Mouse (Mus musculus): ENCODE data around the gene St6galnac6. TPM values are rescaled to one million over a fixed set of nuclear protein-coding genes. Genes with fewer than 3 reads are reported as not detected.
A peak's percentile ranks its signal among the peaks of the same experiment; 100 is the strongest.

The St6galnac6 gene
- polyA plus RNA-seq, 1 experiment from 2014 or later, result 10.0 TPM

GRCm38 (mm10) chr2:32644799-32645475 lies 45.4 kb downstream of the St6galnac6 start:
- no peak overlapping the region for H3K4me3 ChIP-seq (replicated peaks)
- H3K9ac ChIP-seq, result peak overlapping the region; percentile 49
- peak overlapping the region; percentile 81 for H3K27ac ChIP-seq
- no peaks in the 10 kb centered on the region for H3K27me3 ChIP-seq
- H3K4me1 ChIP-seq (replicated peaks), result peaks cover 62% of the 10 kb centered on the region
- 39% methylated on average over 8 of the region's 8 CpGs for WGBS (ENCODE audit: insufficient replicate concordance)
- no peaks in the 10 kb centered on the region for H3K9me3 ChIP-seq (replicated peaks)
- H3K36me3 ChIP-seq, result no peaks in the 10 kb centered on the region
- H3K4me2 ChIP-seq, result peak overlapping the region; percentile 38
- ATAC-seq (ENCODE audit: low read depth) (peak; percentile 86), DNase-seq (peak; percentile 35)

- ATAC-seq (ENCODE audit: low read depth) (no peak), DNase-seq (no peak)
- WGBS (ENCODE audit: insufficient replicate concordance), result 43% methylated on average over 3 of the region's 3 CpGs
- H3K27ac ChIP-seq, result peak overlapping the region; percentile 81
- H3K27me3 ChIP-seq, result no peaks in the 10 kb centered on the region
- peaks cover 59% of the 10 kb centered on the region for H3K4me1 ChIP-seq (replicated peaks)
- H3K9me3 ChIP-seq (replicated peaks), result no peaks in the 10 kb centered on the region
- no peak overlapping the region for H3K4me3 ChIP-seq (replicated peaks)
- H3K36me3 ChIP-seq, result no peaks in the 10 kb centered on the region
- H3K9ac ChIP-seq, result no peak overlapping the region
- H3K4me2 ChIP-seq, result no peak overlapping the region; the same call in 1 of the 2 replicates
Observed at GRCm38 (mm10) chr2:32645647-32646046, 46.1 kb downstream of the St6galnac6 start.

- H3K27ac ChIP-seq, result peak within 1 kb of the TSS; percentile 81
- ATAC-seq (ENCODE audit: low read depth) (0 out of 2 replicates have a peak, but pooled peaks have one; percentile 11), DNase-seq (no peak)
- peaks cover 56% of the 10 kb centered on the region for H3K4me1 ChIP-seq (replicated peaks)
- H3K36me3 ChIP-seq, result no peaks in the 10 kb centered on the region
- no peaks in the 10 kb centered on the region for H3K27me3 ChIP-seq
- H3K4me3 ChIP-seq (replicated peaks), result peak within 1 kb of the TSS; percentile 58
- H3K4me2 ChIP-seq, result peak within 1 kb of the TSS; percentile 60
- WGBS (ENCODE audit: insufficient replicate concordance), result 23% methylated on average over 31 of the region's 31 CpGs
- no peaks in the 10 kb centered on the region for H3K9me3 ChIP-seq (replicated peaks)
- peak within 1 kb of the TSS; percentile 68 for H3K9ac ChIP-seq
Observed at GRCm38 (mm10) chr2:32646379-32647056, 47.0 kb downstream of the St6galnac6 start, which contains the start of gene Eng. TSS of gene Eng (plus strand) at chr2:32646595.

DNA sequence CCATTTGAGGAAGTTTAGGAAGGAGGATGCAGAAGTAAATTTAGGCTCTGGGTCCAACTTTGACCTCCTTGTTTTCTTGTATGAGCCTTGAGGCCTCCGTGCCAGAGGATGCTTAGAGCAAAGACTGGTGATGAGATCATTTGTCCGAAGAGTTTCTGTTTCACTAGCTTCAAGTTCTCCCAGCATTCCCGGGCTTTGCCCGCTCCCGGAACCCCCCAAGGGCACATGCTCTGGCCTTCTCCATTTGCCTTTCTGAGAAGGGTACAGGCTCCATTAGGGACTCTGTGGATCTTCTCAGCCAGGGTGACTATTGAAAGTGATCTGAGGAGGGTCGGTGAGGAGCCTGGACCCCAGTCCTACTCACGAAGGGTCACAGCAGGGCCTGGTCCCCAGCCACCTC lies 47.9 kb downstream of the St6galnac6 start:
- no peaks in the 10 kb centered on the region for H3K9me3 ChIP-seq (replicated peaks)
- 58% methylated on average over 7 of the region's 7 CpGs for WGBS (ENCODE audit: insufficient replicate concordance)
- H3K27ac ChIP-seq, result peak overlapping the region; percentile 45; the same call in 1 of the 2 replicates
- H3K4me3 ChIP-seq (replicated peaks), result peak overlapping the region; percentile 58
- H3K36me3 ChIP-seq, result no peaks in the 10 kb centered on the region
- peaks cover 56% of the 10 kb centered on the region for H3K4me1 ChIP-seq (replicated peaks)
- no peaks in the 10 kb centered on the region for H3K27me3 ChIP-seq
- peak overlapping the region; percentile 60 for H3K4me2 ChIP-seq
- no peak for ATAC-seq (ENCODE audit: low read depth)
- DNase-seq, result no peak
- H3K9ac ChIP-seq, result peak overlapping the region; percentile 68

GRCm38 (mm10) chr2:32653764-32654163 lies 54.3 kb downstream of the St6galnac6 start:
- H3K4me1 ChIP-seq (replicated peaks), result peaks cover 55% of the 10 kb centered on the region
- no peaks in the 10 kb centered on the region; the same call in 1 of the 2 replicates for H3K36me3 ChIP-seq
- DNase-seq, result no peak
- peak overlapping the region; percentile 23; the same call in 1 of the 2 replicates for H3K27ac ChIP-seq
- no peaks in the 10 kb centered on the region for H3K27me3 ChIP-seq
- WGBS (ENCODE audit: insufficient replicate concordance), result 63% methylated on average over 7 of the region's 7 CpGs
- H3K4me3 ChIP-seq (replicated peaks), result no peak overlapping the region
- H3K9ac ChIP-seq, result no peak overlapping the region
- no peak for ATAC-seq (ENCODE audit: low read depth)
- no peak overlapping the region for H3K4me2 ChIP-seq
- no peaks in the 10 kb centered on the region for H3K9me3 ChIP-seq (replicated peaks)

DNA sequence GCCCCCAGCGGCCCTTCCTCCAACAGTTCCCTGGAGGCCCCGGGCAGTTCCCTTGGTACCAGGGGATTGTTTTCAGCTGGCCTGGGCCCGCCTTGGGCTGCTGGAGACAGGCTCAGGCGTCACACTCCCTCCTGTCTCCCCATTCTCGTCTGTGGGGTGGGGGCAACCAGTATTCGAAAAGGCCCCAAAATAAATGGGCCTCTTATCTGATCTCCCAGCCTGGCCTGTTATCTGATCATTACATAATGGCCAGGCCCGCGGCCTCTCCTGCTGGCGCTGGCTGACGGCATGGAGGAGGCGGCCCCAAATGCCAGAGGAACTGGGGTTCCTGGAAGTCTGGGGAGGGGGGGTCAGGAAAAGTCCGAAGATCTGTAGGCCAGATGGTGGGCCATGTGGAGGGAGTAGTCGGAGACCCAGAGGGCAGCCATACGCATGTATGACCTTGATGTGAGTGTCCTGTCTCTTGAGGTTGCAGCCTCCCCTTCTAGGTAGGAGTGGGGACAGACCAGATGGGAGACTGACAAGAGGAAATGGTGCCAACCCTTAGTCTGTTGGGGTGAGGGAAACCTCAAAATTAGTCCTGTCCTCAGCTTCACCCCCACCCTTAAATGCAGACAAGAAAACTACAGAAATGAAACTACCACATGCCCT lies 55.4 kb downstream of the St6galnac6 start:
- Histone ChIP-seq H3K36me3 (no peaks in the 10 kb centered on the region; the same call in 1 of the 2 replicates), H3K9me3 (replicated peaks) (no peaks in the 10 kb centered on the region), H3K9ac (0 out of 2 replicates have a peak overlapping the region, but pooled peaks have one; percentile 0), H3K27ac (peak overlapping the region; percentile 41), H3K4me2 (no peak overlapping the region), H3K4me1 (replicated peaks) (peaks cover 63% of the 10 kb centered on the region), H3K4me3 (replicated peaks) (no peak overlapping the region), H3K27me3 (no peaks in the 10 kb centered on the region)
- ATAC-seq (ENCODE audit: low read depth) (no peak), DNase-seq (no peak)
- 43% methylated on average over 14 of the region's 14 CpGs for WGBS (ENCODE audit: insufficient replicate concordance)

- peak overlapping the region; percentile 41 for H3K27ac ChIP-seq
- H3K4me1 ChIP-seq (replicated peaks), result peaks cover 68% of the 10 kb centered on the region
- no peak overlapping the region for H3K4me3 ChIP-seq (replicated peaks)
- H3K9ac ChIP-seq, result no peak overlapping the region
- no peak for ATAC-seq (ENCODE audit: low read depth)
- H3K36me3 ChIP-seq, result no peaks in the 10 kb centered on the region; the same call in 1 of the 2 replicates
- no peak overlapping the region for H3K4me2 ChIP-seq
- DNase-seq, result no peak
- WGBS (ENCODE audit: insufficient replicate concordance), result 62% methylated on average over 3 of the region's 3 CpGs
- H3K27me3 ChIP-seq, result no peaks in the 10 kb centered on the region
- no peaks in the 10 kb centered on the region for H3K9me3 ChIP-seq (replicated peaks)
Observed at GRCm38 (mm10) chr2:32655394-32655744, 55.9 kb downstream of the St6galnac6 start.

DNA sequence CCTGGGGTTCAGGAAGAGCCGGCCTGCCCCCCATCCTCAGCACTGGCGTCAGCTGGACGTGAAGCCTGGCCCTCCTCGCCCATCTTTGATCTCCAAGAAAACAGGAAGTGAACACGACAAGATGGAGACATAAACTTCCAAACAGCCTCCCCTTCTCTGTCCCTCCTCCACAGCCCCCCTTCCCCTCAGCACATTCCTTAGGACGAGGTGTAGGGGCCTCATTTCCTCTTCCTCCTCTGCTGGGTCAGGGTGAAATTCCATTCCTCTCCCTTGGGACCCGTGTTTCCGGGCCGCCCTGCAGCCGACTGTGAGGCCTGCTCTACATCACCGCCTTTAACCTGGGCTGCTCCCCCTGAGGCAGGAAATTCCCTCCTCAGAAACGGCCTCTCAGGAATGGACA lies 56.3 kb downstream of the St6galnac6 start:
- DNase-seq (no peak), ATAC-seq (ENCODE audit: low read depth) (peak; percentile 16; the same call in 1 of the 2 replicates)
- H3K9me3 ChIP-seq (replicated peaks), result no peaks in the 10 kb centered on the region

DNA sequence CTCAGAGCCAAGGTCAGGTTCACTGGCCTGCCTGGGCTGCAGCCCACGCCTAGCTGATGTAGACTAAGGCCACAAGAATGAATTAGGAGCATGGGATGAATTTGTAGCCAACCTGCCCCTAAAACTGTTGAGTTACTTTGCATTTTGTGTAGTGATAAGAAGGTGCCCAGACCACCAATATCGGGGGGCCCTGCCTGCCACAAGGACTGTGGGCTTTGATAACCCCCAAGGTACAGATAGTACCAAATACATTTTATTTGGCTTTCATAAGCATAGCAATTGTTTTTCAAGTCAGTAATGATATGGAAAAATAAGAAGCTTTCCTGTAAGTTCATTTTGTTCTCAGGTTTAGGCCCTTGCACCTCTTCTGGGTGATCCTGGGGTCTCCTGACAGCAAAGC lies 59.4 kb downstream of the St6galnac6 start:
- H3K27ac ChIP-seq, result peak overlapping the region; percentile 81

More for the DNA sequence above, 56.3 kb downstream of the St6galnac6 start:
- Histone ChIP-seq H3K27ac (peak overlapping the region; percentile 41), H3K4me3 (replicated peaks) (no peak overlapping the region), H3K9ac (no peak overlapping the region), H3K4me1 (replicated peaks) (peaks cover 73% of the 10 kb centered on the region), H3K36me3 (no peaks in the 10 kb centered on the region; the same call in 1 of the 2 replicates), H3K27me3 (no peaks in the 10 kb centered on the region), H3K4me2 (no peak overlapping the region)
- 62% methylated on average over 12 of the region's 12 CpGs for WGBS (ENCODE audit: insufficient replicate concordance)

GRCm38 (mm10) chr2:32661509-32662107 lies 62.1 kb downstream of the St6galnac6 start:
- Histone ChIP-seq H3K36me3 (no peaks in the 10 kb centered on the region; the same call in 1 of the 2 replicates), H3K4me3 (replicated peaks) (no peak overlapping the region), H3K9me3 (replicated peaks) (no peaks in the 10 kb centered on the region), H3K27ac (peak overlapping the region; percentile 54), H3K9ac (no peak overlapping the region), H3K27me3 (no peaks in the 10 kb centered on the region), H3K4me1 (replicated peaks) (peaks cover 70% of the 10 kb centered on the region), H3K4me2 (no peak overlapping the region)
- DNase-seq, result no peak
- 39% methylated on average over 7 of the region's 7 CpGs for WGBS (ENCODE audit: insufficient replicate concordance)
- ATAC-seq (ENCODE audit: low read depth), result peak; percentile 57

More for the DNA sequence above, 59.4 kb downstream of the St6galnac6 start:
- WGBS (ENCODE audit: insufficient replicate concordance), result 16% methylated on average over 2 of the region's 2 CpGs
- H3K27me3 ChIP-seq, result no peaks in the 10 kb centered on the region
- H3K4me1 ChIP-seq (replicated peaks), result peaks cover 77% of the 10 kb centered on the region
- peak; percentile 65 for ATAC-seq (ENCODE audit: low read depth)
- H3K36me3 ChIP-seq, result no peaks in the 10 kb centered on the region; the same call in 1 of the 2 replicates
- H3K9ac ChIP-seq, result peak overlapping the region; percentile 24; the same call in 1 of the 2 replicates
- peak overlapping the region; percentile 25; the same call in 1 of the 2 replicates for H3K4me2 ChIP-seq
- H3K9me3 ChIP-seq (replicated peaks), result no peaks in the 10 kb centered on the region
- DNase-seq, result no peak
- H3K4me3 ChIP-seq (replicated peaks), result no peak overlapping the region
